Mouse (Mus musculus) kidney, adult 18-20 months (tissue): ENCODE data around the gene Irf9.

Experiments used
- DNase-seq: peaks from one replicate; pipeline ENCODE4 v3.0.0; 2021

The Irf9 gene

DNA sequence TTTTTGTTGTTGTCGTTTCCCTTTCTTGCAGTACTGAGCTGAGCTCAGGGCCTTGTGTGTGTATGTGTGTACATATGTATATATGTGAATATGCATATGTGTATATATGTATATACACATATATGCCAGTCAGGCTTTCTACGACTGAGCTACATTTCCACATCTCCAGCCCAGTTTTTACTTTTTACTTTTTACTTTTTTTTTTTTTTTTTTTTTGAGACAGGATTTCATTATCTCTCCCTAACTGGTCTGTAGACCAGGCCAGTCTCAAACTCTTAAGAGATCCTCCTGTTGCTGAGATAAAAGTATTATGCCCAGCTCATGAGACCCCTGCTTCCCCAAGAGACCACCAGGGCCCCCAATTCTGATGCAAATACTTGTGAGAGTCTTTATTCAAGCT, 13.5 kb downstream of the Irf9 start:
- DNase-seq: no peak

DNA sequence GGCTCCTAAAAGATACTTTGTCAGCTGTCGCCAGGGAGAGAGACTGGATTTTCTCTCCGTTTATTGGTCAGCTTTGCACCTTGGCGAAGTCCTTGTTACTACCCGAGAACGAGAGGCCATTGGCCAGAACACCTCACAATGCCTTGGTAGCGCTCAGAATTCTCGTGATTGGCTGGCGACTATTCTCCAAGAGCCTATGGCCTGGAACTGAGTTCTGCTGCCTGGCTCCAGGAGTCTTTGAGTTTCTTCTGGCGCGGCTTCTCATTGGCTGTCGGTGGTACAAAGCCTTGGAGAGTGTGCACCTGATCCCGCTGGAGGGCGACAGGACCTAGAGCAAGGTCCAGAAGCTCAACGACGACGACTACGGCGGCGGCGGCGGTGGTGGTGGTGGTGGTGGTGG, 14.5 kb downstream of the Irf9 start, which contains the start of gene Rec8:
Gene Rec8, plus strand, starts transcription at position 216 of the 400 bp plus-strand sequence.
- DNase-seq: peak; percentile 22

DNA sequence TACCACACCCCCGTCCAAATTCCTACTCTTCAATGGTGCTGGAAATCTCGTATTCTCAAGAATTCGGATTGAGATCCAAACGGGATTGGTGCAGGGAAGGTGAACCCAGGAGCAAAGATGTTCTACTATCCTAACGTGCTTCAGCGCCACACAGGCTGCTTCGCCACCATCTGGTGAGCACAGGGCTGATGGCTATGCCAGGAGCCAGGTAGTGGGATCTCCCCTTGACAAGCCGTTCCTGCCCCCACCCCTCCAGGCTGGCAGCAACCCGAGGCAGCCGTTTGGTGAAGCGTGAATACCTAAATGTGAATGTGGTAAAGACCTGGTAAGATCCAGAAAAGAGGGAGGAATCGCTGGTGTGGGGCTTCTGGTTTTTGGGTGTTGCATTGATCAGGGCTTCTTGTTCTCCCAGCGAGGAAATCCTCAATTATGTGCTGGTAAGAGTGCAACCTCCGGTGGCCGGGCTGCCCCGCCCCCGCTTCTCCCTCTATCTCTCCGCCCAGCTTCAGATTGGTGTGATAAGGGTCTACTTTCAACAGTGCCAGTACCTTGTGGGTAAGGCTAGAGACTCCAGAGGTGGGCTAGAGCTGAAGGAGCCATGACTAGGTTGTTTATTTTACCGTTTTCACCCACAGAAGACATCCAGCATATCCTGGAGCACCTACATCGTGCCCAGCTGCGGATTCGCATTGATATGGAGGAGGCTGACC, 15.3 kb downstream of the Irf9 start:
- DNase-seq: no peak

DNA sequence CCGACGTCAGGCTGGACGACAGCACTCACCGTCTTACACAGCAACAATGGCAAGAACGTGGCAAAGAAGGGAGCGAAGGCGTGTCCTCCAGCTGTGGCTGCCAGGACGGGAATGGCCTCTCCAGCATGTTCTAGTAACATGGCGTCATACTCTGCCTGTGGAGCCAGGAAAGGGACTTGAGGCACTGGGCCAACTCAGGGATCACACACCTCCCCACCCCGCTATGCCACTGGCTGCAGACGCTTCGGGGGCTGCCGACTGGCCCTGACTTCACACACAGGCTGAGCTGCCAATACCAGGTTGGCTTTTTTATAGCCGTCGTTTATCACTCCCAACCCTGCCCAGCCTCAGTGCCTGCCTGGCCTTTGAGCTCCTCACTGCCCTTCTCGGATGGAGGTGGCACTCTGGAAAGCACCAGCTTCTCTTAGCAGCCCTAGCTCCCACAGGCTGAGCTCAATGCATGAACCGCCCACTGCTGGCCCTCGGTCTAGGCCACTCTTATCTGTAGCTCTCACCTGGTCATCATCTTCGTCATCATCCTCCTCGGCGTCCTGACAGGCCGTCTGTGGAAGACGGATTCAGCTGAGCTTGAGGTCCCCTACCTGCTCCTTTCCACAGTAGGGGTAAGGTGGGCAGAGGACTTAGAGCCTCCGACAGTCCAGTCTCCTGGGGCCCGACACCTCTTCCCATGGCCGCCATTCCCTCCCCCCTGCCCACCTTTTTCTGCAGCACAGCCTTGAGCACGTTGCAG, 24.9 kb downstream of the Irf9 start:
- no peak for DNase-seq

DNA sequence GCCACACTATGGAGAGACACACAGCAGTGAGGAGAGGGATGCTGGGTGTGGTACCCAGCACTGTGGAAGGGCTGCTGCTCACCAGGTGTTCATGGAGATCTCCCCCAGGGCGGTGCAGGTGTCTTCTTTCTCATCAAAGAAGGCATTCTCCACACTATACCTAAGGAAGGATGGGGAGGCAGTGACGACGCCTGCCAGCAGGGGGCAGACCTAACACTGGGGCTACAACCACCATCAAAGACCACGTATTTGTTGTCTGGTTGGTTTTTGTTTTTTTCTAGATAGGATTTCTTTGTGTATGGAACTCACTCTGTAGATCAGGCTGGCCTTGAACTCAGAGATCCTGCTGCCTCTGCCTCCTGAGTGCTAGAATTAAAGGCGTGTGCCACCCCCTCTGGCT, 25.9 kb downstream of the Irf9 start:
- DNase-seq: peak; percentile 71

DNA sequence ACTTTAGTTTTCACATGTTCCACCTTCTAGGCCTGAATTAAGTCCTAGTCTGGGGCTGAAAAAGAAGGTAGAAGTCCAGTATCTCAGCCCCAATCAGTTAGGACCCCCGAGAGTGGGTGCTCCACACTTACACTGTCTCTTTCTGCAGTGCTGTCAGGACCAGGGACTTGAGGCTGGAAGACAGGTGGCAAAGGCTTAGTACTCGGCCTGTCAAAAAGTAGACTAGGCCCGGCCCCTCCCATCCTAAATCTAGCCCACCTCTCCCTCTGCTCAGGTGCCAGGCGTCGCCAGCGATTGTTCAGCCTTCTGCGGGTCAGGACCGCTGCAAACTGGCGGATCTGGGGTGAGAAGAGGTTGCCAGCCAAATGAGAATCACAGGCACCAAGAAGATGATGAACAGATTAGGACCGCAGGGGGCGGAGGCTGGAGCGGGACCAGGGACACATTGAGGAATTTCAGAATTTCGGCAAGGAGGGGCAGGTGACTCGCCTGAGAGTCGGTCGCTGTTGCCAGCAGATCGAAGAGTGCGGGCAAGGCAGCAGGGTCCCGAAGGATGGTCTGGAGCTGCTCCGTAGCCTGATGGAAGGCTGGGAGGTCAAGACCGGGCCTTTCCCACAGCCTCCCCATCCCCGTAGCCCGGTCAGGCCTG, 31.6 kb downstream of the Irf9 start:
- DNase-seq: no peak

DNA sequence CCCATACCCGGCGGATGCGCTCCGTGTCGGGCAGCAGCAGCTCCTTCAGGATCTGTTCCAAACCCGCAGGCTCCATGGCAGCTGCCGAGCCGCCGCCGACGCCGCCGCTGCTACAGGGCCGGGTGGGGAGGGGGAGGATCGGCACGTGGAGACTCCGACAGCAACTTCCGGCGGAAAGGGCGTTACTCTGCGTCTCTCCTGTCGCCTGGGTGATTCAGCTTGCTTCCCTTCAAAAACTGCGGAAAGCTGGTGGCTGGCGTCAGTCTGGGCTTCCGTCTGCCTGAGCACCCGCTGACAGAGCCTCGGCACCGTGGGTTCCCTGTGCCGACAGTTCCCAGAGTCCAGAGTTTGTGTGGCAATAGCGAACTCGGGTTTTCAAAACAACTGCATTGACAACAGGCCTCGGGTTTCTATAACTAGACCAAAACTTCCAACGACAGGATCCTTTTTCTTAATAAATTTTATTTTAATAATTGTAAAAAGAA, 32.2 kb downstream of the Irf9 start, which contains the start of gene Ipo4:
Gene Ipo4, minus strand, starts transcription at position 435 of the 485 bp plus-strand sequence.
- DNase-seq: peak; percentile 87

DNA sequence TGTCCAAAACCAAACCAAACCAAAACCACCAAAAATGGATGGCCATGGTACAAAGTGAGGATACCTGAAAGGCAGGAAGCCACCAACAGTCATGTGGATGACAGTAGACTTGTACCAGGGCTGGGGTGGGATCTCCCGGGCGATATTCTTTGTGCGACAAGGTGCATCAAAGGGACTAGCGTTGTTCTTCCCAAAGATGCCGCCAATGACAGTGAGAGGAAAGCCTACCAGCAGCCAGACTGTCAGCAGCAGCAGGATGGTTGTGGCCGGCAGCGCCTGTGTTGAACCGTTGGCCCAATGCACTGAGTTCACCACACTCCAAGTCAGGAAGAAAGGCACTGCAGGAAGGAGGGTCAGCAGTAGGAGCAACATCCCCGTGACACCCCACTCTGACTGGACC, 34.4 kb downstream of the Irf9 start, which contains the start of gene Gm49378:
Gene Gm49378, minus strand, starts transcription at position 101 of the 400 bp plus-strand sequence.
- no peak for DNase-seq

DNA sequence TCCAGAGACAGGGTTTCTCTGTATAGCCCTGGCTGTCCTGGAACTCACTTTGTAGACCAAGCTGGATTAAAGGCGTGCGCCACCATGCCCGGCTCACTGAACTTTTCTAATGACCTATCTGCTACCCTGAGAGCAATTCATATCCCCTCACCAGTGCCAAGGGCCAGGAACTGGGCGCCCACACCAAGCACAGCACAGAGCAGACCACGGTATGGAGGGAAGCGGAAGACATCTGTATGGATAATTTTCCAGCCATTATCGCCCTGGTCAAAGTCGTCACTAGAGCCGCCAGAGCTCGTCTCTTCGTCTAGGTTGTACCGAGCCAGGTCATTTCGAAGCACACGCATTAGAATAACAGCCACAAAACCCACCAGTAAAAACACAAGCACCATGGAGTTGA, 37.4 kb downstream of the Irf9 start:
- DNase-seq: no peak

DNA sequence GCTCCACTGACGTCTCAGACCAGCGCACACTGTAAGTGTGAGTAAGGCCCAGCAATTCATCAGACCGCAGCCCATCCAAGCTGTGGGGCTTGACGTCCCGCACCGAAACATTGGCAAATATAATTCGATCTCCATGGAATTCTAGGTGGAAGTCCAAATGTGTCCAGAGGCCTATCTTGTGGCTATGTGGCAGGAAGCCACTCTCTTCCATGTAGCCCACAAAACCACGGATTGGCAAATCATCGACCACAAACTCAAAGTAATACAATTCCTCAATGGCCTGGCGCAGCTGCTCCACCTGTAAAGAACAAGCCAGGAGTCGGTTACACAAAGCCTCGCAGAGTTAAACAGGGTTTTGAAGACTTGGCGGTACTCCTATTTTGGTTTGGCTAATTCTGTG, 37.9 kb downstream of the Irf9 start:
- DNase-seq: no peak

DNA sequence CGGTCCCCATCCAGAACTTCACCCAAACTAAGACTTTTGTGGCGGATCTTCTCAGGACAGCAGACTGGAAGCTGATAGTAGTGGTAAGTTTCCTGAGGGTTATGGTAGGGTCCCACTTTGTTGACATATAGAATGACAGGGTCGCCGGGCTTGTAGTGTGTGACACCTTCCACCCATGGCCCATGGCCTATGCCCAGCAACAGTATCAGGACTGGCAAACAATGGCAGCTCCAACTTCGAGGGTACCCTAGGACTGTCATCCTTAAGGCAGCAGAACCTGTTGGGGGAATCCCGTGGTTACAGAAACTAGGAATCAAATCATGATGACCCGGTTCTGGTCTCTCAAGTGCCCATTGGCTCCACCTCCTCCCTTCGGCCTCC, 39.3 kb downstream of the Irf9 start:
- no peak for DNase-seq

DNA sequence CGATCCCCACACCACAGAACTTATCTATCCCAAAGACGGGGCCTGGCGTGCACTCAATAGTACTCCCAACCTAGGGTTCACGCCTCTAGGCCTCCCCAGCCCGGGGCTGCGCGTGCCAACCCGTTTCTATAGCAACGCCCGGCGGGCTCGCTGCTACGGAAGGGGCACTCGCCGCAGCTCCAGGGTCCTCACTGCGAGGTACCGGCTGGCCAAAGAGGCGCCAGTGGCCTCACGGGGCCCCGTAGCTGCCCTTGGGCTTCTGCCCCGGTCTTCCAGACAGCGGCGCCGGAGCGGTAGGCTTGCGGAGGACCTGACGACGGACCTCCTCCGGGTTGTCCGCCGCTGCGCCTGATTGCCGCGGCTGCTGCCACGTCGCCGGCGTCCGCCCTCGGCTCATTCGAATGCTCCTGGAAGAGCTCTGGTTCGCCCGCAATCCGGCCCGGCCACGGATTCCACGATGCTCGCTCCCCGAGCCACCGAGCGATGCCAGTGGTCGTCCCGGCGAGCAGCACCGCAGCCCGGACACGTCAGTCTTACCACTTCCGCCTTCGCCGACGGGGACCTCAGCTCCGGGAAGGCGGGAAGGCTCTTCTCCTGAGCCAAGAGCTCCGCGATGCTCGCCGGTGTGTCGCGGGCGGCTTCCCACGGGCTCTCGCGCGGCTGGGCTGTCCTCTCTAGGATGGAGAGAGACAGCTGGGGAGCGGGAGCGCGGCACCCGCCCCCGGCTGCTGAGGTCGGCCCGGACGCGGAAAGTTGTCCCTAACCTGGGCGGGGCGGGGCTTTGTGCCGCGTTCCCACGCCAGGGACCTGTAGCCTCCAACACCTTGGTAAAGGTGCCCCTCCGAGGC, 39.9 kb downstream of the Irf9 start, which contains the start of gene Tm9sf1:
Gene Tm9sf1, minus strand, starts transcription at position 747 of the 848 bp plus-strand sequence.
- DNase-seq: peak; percentile 95

DNA sequence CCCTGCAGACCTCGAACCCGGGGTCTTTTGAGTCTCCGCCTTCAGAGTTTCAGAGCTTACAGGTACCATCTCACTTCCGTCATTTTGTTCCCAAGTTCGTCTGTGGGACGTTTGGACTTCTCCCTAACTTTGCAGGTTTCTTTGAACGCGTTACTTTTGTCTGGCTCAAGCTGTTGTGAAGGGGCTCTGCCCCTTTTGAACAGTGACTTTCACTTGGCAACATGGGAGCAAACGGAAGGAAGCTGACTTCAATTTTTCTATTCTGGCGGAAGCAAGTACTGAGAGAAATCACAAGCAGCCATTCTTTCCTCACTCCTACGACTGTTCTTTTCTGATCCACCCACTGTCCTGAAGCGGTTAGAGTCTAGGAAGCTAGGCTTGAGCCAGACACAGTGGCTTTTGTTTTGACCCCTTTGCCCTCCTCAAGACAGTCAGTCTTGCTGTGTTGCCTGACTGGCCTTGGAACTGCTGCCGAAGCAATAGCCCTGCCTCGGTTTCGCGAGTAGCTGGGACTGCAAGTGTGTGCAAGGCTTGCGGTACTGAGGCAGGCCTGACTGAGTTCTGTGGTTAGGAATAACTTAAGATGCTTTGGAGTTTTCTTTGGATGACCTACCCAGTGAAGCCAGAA, 41.0 kb downstream of the Irf9 start:
- peak; percentile 12 for DNase-seq

DNA sequence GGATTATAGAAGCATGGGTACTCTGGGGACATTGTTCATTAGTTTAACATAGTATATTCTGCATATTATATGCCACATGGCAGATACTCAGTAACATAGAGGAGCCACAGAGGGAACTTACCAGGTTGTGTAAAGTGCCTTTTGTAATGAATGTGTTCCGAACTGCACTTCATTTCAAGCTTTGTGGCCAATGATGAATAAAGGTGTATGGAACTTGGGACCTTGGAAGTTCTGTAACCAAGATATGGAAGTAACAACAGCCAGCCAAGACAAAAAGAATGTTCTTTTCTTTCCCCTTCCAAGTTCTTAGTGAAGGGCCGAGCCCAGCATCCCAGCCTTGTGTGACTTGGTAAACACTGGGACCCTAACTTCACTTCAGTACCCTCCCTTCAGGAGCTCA, 46.5 kb downstream of the Irf9 start, which contains the start of gene Tssk4:
Gene Tssk4, plus strand, starts transcription at position 301 of the 400 bp plus-strand sequence.
- DNase-seq: no peak

DNA sequence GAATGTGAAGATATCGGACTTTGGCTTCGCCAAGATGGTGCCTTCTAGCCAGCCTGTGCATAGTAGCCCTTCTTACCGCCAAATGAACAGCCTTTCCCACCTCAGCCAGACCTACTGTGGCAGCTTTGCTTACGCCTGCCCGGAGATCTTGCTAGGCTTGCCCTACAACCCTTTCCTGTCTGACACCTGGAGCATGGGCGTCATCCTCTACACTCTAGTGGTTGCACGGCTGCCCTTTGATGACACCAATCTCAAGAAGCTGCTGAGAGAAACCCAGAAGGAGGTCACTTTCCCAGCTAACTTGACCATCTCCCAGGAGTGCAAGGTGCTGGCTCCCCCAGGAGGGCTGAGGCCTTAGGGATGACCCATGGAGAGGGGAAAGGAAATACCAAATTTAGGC, 48.2 kb downstream of the Irf9 start:
- no peak for DNase-seq

DNA sequence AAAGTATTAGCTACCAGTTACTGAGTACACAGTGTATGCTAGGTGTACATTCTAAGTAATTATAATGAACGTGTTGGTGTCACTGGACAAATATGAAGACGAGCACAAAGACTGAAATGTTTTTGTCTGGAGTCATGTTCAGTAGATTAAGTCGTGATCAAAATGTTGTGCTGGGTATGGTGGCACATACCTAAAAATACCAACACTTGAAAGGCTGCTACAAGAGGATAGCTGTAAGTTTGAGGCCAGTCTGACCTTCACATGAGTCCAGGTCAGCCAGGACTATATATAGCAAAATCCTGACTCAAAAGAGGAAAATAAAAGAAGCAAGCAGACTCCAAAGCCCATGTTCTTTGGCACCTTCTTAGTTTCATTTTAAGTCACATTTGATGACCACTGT, 53.6 kb downstream of the Irf9 start:
- no peak for DNase-seq

DNA sequence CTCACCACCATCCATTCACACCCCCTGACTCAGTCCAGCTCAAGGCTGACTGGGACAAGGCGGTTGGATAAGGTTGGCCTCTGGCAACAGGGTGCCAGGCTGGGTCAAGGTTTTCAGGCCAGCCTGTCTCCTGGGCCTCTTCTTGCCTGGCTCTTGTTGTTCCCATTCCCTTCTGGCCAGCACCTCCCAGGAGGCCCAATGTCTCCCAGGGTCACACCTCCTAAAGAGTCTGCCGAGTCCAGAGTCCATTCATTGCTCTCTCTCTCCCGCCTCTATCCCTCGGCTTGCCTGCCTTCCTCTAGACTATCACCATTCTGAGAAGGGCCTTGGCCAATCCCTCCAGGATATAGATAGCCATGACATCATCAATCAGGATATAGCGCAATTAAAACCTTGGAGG, 54.6 kb downstream of the Irf9 start:
- DNase-seq: peak; percentile 51
